Mouse (Mus musculus) myocyte (in vitro differentiated cells): ENCODE results near the gene Slc17a5. TPM values are rescaled to one million over a fixed set of nuclear protein-coding genes. Genes with fewer than 3 reads are reported as not detected.
"Not testable (repeated sequence)": the region's sequence is repeated elsewhere in the genome, so short reads cannot be mapped to it uniquely, and the experiment has no call there.

ENCODE experiments used
- H3K27me3 ChIP-seq: one replicate; pipeline ENCODE4 v1.6.1; 2011; ENCODE audit not compliant: control insufficient read depth, insufficient read depth, insufficient read length
- H3K36me3 ChIP-seq: one replicate; pipeline ENCODE4 v1.6.1; 2011; ENCODE audit not compliant: control insufficient read depth, insufficient read depth
- H3K4me2 ChIP-seq: one replicate; pipeline ENCODE4 v1.6.1; 2011; ENCODE audit warnings: low read depth, control low read depth
- H3K4me3 ChIP-seq: one replicate; pipeline ENCODE4 v1.5.1; 2011; ENCODE audit warnings: mild to moderate bottlenecking, control low read depth, moderate library complexity
- H3K79me2 ChIP-seq: one replicate; pipeline ENCODE4 v1.6.1; 2011; ENCODE audit not compliant: control insufficient read depth, insufficient read depth
- H3ac ChIP-seq: one replicate; pipeline ENCODE4 v1.6.1; 2011; ENCODE audit not compliant: control insufficient read depth, insufficient read length
- CEBPB ChIP-seq: IDR thresholded peaks from 2 replicates; pipeline ENCODE4 v1.6.1; 2011; ENCODE audit warnings: mild to moderate bottlenecking, moderate library complexity; ENCODE audit not compliant: poor library complexity, insufficient read depth, severe bottlenecking
- E2F4 ChIP-seq: IDR thresholded peaks from one replicate; pipeline ENCODE4 v1.6.1; 2011; ENCODE audit warnings: mild to moderate bottlenecking, control low read depth, moderate library complexity; ENCODE audit not compliant: insufficient read depth
- MAX ChIP-seq: IDR thresholded peaks from one replicate; pipeline ENCODE4 v1.6.1; 2011; ENCODE audit warnings: low read depth, mild to moderate bottlenecking, control low read depth
- MYOD1 ChIP-seq, 3 experiments: IDR thresholded peaks; one replicate each; pipeline ENCODE4 v1.6.1; 2011; ENCODE audit warnings: control low read depth in 2 of 3, low read depth in 2 of 3, mild to moderate bottlenecking in 2 of 3, moderate library complexity in 1 of 3; ENCODE audit not compliant: insufficient read length in 2 of 3, control insufficient read depth in 1 of 3
- MYOG ChIP-seq, 3 experiments: IDR thresholded peaks; one replicate each; pipeline ENCODE4 v1.6.1; 2011; ENCODE audit warnings: control low read depth in 2 of 3, low read depth in 2 of 3, mild to moderate bottlenecking in 2 of 3; ENCODE audit not compliant: insufficient read length in 2 of 3, control insufficient read depth in 1 of 3, insufficient read depth in 1 of 3
- POLR2A ChIP-seq: IDR thresholded peaks from one replicate; pipeline ENCODE4 v1.6.1; 2011; ENCODE audit warnings: low read depth, mild to moderate bottlenecking, control low read depth, moderate library complexity; ENCODE audit not compliant: insufficient read length
- POLR2AphosphoS2 ChIP-seq: IDR thresholded peaks from one replicate; pipeline ENCODE4 v1.6.1; 2011; ENCODE audit warnings: low read depth, control low read depth; ENCODE audit not compliant: insufficient read length
- REST ChIP-seq: IDR thresholded peaks from one replicate; pipeline ENCODE4 v1.6.1; 2011; ENCODE audit warnings: mild to moderate bottlenecking, control low read depth, moderate library complexity; ENCODE audit not compliant: insufficient read depth, insufficient read length
- SRF ChIP-seq: IDR thresholded peaks from one replicate; pipeline ENCODE4 v1.6.1; 2011; ENCODE audit warnings: low read depth; ENCODE audit not compliant: control insufficient read depth, insufficient read length
- TCF12 ChIP-seq: IDR thresholded peaks from one replicate; pipeline ENCODE4 v1.6.1; 2011; ENCODE audit warnings: mild to moderate bottlenecking, control low read depth; ENCODE audit not compliant: poor library complexity, insufficient read depth, severe bottlenecking
- TCF3 ChIP-seq: IDR thresholded peaks from one replicate; pipeline ENCODE4 v1.6.1; 2011; ENCODE audit warnings: low read depth, control low read depth; ENCODE audit not compliant: insufficient read length
- USF1 ChIP-seq: IDR thresholded peaks from one replicate; pipeline ENCODE4 v1.6.1; 2011; ENCODE audit warnings: low read depth, mild to moderate bottlenecking, control low read depth, moderate library complexity
- polyA plus RNA-seq: library from polyadenylated mRNA; unstranded; fragments of >200 nt; fragmentation: generic; extraction: Trizol; gene quantifications from one replicate; pipeline ENCODE4 v1.2.1, GENCODE M21; 2012; ENCODE audit warnings: missing spikeins

Gene Slc17a5
- polyA plus RNA-seq, 1 experiment = 4.7 TPM

DNA sequence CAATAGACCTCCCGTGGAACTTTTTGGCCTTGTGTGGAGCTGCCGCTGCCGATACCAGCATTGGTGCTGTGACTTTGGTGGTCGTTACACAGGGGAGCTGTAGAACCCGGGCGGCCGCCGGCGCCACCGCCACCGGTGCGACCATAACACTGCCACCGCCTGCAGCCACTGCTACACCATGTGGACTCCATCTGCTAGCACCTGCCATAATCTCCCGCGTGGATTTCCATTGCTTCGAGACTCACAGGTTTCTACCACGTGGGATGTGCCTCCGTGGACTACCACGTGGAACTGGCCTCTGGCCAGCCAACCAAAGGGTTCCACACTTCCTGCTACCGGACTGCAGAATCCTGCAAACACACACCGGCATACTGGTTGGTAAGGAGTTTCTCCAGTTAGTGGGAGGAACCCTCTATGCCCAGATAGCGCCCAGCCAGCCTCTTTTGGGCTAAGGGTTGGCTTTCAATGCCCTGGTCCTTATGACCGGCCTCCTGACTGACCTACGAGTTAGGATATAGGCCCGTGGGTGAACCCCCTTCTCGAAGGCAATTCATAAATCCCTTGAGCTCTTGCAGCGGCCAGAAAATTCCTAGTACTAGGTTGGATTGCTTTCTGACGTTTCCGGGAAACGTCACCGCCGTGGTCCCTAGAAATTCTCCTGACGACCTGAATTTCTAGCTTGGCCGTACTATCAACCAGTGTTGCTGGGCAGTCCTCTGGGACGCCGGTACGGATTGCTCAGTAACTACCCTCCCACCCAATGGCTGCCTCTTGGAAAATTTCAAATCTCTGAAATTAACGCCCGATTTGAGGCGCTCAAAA, 66.8 kb downstream of the Slc17a5 start:
- H3ac ChIP-seq = peak overlapping the region; percentile 18
- H3K27me3 ChIP-seq = no peaks in the 10 kb centered on the region
- H3K4me3 ChIP-seq = peak overlapping the region; percentile 37
- peak overlapping the region; percentile 86 for H3K4me2 ChIP-seq
- H3K79me2 ChIP-seq = no peaks in the 10 kb centered on the region
- no peak for TF ChIP-seq POLR2A
- no peak for TF ChIP-seq CEBPB
- no peak for TF ChIP-seq E2F4
- TF ChIP-seq USF1 = no peak
- no peak for TF ChIP-seq SRF
- TF ChIP-seq MAX = no peak
- no peak for TF ChIP-seq TCF3
- TF ChIP-seq REST = no peak
- no peak for TF ChIP-seq MYOG (IDR thresholded peaks at IDR 0.05; ENCODE audit: control insufficient read depth in 1 of 3, insufficient read depth in 1 of 3, insufficient read length in 2 of 3, low read depth in 2 of 3)
- H3K36me3 ChIP-seq = no peaks in the 10 kb centered on the region

- TF ChIP-seq MYOG (IDR thresholded peaks at IDR 0.05; ENCODE audit: control insufficient read depth in 1 of 3, insufficient read depth in 1 of 3, insufficient read length in 2 of 3, low read depth in 2 of 3) (no peak), POLR2AphosphoS2 (no peak), MAX (no peak), TCF3 (no peak), TCF12 (no peak), POLR2A (no peak), USF1 (no peak), REST (no peak), CEBPB (no peak), E2F4 (no peak), SRF (no peak), MYOD1 (IDR thresholded peaks at IDR 0.05; ENCODE audit: control insufficient read depth in 1 of 3, insufficient read length in 2 of 3, low read depth in 2 of 3) (no peak)
- Histone ChIP-seq H3K79me2 (no peaks in the 10 kb centered on the region), H3K36me3 (no peaks in the 10 kb centered on the region), H3K4me3 (peak overlapping the region; percentile 37), H3K27me3 (no peaks in the 10 kb centered on the region), H3K4me2 (peak overlapping the region; percentile 86), H3ac (no peak overlapping the region)
These were observed 67.6 kb downstream of the Slc17a5 start for GRCm38 (mm10) chr9:78520127-78520779.

DNA sequence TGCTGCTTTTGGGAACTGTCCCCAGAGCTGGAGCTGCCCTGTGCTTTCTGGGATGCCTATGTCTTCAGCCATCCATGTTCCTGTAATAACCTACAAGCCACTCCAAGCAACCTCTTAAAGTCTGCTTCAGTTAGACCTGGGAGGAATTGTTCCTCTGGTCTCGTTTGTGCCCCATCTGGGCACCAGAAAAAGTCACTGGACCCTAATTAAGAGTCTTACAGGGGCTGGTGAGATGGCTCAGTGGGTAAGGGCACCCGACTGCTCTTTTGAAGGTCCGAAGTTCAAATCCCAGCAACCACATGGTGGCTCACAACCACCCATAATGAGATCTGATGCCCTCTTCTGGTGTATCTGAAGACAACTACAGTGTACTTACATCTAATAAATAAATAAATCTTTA, 70.6 kb downstream of the Slc17a5 start:
- not testable (repeated sequence) for H3K4me3 ChIP-seq, H3K4me2 ChIP-seq, H3K27me3 ChIP-seq, H3K79me2 ChIP-seq, H3ac ChIP-seq, H3K36me3 ChIP-seq

GRCm38 (mm10) chr9:78516125-78516524, 71.7 kb downstream of the Slc17a5 start:
- H3K36me3 ChIP-seq = no peaks in the 10 kb centered on the region
- no peak overlapping the region for H3K4me2 ChIP-seq
- no peaks in the 10 kb centered on the region for H3K27me3 ChIP-seq
- H3ac ChIP-seq = no peak overlapping the region
- H3K79me2 ChIP-seq = no peaks in the 10 kb centered on the region
- TF ChIP-seq E2F4 (no peak), REST (no peak), MYOG (IDR thresholded peaks at IDR 0.05; ENCODE audit: control insufficient read depth in 1 of 3, insufficient read depth in 1 of 3, insufficient read length in 2 of 3, low read depth in 2 of 3) (no peak), TCF3 (no peak), TCF12 (no peak), MAX (no peak), USF1 (no peak), POLR2A (no peak), SRF (no peak), CEBPB (no peak), MYOD1 (IDR thresholded peaks at IDR 0.05; ENCODE audit: control insufficient read depth in 1 of 3, insufficient read length in 2 of 3, low read depth in 2 of 3) (no peak), POLR2AphosphoS2 (no peak)
- H3K4me3 ChIP-seq = no peak overlapping the region

DNA sequence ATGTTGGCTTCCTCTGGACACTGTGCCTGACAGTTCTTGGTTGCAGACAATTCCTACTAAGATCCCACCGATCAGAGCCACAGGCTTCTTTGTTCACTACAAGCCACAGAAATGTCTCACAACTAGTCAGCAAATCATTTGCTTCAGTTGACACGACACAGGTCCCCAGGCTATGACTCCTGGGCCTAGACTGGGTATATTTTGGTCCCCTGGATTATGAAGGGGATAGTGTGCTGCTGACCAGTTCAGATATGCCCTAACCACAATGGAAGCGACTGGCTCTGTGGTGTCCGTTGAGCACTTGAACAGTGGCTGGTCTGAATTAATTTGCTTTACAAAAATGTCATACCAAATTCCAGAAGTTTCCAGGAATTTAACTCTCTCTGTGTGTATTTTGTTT, 73.2 kb downstream of the Slc17a5 start:
- TF ChIP-seq E2F4 = no peak

More for the DNA sequence above, 73.2 kb downstream of the Slc17a5 start:
- Histone ChIP-seq H3K36me3 (no peaks in the 10 kb centered on the region), H3K4me2 (no peak overlapping the region), H3ac (no peak overlapping the region), H3K27me3 (no peaks in the 10 kb centered on the region), H3K79me2 (no peaks in the 10 kb centered on the region), H3K4me3 (no peak overlapping the region)
